Mouse (Mus musculus) thymus, adult 18-20 months (tissue): ENCODE results near the gene Suco.
A peak's percentile ranks its signal among the peaks of the same experiment; 100 is the strongest.

Experiments used
- DNase-seq, 2 experiments: peaks; one replicate each; pipeline ENCODE4 v3.0.0; 2022; ENCODE audit warnings: mixed read lengths in 2 of 2

Suco gene

DNA sequence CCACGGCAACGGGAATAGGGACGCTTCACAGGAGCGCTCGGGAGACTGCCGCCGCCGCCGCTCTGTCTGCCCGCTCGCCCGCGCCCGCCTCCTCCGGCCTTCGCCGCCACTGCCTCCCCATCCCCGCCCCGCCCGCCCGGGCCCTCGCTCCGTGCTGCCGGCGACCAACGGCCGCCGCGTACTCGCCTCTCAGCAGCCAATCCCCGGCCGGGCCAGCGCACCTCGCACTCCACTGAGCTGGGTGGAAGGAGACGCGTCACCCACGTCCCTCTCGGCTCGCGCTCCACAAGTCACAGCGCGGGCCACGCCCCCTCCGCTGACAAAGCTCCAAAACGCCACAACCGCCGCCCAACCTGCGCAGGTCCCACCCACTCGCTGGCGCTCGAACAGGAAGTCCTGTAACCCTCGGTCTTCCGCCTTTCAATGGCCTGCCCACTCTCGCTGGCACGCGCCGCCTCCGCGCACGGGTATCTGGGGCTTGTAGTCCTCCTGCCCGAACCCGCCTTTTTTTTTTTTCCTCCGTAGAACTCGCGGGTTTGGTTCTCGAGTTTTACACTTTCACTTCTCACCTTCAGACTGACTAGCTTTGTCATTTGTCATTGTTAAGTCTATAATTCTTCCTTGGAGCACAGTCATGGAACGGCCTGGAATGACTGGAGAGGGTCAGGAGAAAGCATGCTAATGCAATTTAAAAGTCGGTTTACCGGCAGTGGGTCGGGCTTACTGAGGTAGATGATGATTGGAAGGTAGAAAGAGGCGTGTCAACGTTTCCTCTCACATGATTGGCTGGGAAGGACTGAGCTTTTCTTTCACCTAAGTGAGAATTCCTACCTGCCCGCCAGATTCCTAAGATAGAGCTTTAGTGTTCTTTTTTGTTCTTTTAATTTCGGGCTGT, at the start of gene Suco:
TSS of gene Suco (minus strand) at position 130 of the 895 bp plus-strand sequence.
- DNase-seq = peak; percentile 100

DNA sequence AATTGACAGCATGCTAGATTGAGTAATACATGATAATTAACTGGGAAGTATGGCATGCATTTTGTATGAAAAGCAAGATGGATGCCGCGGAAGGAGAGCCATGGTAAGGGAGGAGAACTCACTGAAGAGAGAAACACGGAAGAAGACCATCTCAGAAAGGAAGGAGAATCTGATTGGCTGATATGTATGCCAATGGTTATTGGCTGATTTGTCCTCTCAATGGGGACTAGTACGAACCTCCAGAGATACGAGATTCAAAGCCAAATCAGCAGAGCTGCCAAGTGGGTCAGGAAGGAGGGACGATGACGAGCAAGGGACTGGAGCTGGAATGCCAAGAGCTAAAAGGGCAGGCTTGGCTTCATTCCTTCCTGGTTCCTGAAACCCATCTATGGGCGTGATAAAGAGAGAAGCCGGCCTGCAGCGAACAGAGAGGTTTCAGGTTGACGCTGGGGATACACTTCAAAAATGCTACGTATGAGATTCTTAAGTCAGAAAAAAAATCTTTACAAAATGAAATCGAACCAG, 48.9 kb upstream of the Suco start:
- no peak for DNase-seq

GRCm38 (mm10) chr1:161924321-161924720, 47.8 kb upstream of the Suco start:
- DNase-seq = no peak

DNA sequence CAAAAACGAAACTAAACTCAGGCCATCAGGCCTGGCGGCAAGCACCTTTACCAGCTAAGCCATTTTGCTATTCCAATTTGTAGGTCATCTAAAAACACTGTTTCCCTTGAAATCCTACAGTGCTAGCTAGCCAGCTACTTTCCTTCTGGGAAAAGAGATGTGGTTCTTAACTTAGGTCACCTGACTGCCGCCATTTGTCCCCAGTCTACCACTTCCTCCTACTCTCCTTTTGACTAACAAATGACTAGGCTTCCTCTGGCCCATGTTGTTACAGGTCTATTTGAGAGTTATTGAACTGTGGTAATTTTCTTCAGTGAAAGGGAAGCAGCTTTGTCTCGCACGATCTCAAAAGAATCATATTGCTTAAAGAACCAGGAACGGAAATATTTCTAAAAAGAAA, 45.4 kb upstream of the Suco start:
- no peak for DNase-seq

DNA sequence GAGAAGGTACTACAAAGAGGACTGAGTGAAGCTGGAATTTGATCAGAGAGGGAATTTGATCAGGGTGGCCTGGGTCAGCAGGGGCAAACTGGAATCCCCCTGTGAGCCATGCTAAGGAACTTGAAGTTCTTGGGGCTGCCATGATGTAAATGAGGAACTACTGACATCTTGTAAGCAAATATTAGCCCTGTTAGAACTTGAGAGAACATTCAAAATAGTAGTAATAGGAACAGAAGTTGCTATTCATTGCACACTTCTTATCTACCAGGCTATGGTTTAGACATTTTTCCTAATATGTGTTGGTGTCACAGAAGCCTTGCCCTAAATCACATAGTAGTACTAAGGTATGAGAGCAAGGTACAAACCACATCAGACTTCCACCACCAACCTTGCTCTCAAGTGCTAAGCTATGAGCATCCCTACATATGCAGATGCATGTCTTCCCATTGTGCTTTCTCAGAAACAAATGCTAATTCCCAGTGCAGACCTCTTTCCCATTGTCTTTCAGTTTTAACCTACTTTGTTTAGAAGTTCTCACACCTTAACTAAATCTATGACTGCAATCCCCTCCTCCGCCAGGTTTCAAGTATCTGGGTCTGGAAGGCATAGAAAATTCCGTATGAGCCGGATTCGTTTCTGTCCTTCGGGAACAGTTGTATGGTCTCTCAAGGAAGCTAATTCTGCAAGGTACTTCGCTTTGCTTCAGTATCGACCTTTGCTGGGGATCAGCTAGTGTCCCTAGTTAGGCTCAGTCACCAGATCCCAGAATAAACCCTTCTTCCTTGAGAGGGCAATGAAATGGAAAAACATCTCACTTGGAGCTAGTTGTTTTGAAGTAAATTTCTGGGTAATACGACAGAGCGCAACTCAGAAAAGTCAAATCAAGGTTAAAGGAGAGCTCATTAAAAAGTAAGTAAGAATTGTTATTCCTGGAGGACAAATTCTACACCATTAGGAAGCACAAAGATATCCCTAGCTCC, 44.3 kb upstream of the Suco start:
- DNase-seq = no peak

DNA sequence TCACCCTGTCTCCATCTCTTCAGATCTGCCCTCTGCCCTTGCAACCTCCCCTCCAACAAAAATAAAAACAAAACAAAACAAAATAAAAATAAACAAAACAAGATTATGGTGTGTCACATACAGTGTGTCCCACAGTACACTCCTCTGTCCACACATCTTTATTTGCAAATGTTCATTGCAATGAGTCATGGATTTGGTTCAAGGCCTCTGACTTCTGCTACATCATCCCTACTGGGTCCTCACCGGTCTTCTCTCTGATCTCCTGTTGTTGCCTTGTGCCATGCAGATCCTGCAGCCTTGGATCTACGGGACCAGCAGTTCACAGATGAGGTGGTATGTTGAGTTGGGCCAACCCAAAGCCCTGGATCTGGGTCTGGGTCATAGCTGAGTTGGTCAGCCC, 43.1 kb upstream of the Suco start:
- DNase-seq = no peak

DNA sequence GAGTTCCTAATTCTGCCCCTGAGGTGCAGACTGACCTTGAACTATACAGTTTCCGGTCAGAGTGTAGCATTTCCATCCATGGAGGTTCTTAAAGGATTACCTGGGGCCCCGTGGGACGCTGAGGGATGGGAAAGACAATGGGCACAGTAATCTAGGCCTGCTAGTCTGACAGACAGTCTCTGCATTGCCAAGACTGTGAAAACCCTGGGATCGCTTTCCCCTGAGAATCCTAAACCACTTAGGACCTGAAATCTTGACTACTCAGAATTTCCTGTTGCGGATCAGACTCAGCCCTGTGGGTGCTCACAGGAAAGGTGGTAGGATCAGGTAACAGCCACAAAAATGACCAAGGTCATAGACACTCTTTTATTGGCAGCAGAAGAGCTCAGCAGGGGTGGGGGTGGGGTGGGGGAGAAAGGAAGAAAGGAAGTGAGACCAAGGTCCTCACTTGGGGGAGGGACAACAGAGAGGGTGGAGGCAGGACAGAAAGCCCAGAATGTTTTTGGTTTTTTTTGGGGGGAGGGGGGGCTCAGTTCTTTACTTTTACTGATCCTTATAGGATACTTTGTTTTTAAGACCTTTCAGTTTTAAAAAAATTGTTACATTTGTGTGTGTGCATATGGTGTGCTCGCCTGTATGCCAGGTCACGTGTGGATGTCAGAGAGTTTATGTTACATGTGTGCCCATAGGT, 42.3 kb upstream of the Suco start:
- no peak for DNase-seq

DNA sequence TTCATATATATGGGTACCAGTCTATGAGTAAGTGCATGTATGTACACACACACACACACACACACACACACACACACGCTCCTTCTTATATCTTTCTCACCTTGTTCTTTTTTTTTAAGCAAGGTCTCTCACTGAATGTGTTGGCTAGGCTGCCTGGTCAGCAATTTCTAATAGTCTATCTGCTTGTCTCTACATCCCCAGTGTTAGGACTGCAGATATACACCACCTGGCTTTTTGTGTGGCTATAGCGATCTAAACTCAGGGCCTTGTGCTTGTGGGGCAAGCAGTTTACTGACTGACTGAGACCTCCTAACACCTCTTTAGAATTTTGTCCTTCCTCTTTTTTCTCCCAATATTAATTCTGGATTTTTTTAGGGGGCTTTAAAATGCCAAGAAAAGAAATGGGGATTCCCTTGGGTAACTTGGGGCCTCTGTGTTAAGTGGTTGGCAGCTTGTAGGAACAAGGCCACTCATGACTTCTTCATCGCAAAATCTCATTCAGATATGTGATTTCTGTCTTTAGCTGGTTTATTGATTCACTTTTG, 41.5 kb upstream of the Suco start:
- no peak for DNase-seq

DNA sequence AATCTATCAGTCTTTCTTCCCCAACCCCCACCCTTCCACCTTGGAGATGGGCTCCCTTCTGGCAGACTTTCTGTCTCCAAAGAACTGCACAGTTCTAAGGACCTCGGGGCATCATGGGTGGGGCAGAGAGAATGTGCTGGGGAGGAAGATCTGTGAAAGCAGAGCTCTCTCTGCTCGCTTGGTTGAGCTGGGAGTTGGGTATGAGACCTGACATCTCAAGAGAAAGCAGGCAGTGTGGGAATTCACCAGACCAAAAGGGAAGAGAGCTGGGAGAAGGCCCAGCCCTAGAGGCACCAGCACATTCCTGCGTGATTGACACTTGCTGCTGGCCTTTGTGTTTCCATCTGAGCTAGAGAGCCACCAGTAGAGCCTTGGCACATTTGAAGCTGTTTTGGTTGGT, 39.6 kb upstream of the Suco start:
- DNase-seq = no peak

DNA sequence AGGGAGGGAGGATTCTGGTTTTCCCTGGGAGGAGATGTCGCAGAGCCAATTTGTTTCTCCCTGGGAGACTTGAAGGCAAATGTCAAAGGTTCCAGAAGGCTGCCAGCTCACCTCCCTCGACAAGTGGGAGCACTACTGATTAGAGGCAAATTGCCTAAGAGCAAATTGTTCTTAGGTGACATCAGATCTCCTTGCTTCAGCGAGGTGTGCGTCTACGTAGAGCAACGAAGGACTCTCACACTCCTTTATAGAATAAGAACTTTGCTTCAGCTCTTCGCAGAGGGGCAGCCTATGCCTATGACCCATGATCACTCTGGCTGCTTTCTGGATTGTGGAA, 37.1 kb upstream of the Suco start:
- no peak for DNase-seq

DNA sequence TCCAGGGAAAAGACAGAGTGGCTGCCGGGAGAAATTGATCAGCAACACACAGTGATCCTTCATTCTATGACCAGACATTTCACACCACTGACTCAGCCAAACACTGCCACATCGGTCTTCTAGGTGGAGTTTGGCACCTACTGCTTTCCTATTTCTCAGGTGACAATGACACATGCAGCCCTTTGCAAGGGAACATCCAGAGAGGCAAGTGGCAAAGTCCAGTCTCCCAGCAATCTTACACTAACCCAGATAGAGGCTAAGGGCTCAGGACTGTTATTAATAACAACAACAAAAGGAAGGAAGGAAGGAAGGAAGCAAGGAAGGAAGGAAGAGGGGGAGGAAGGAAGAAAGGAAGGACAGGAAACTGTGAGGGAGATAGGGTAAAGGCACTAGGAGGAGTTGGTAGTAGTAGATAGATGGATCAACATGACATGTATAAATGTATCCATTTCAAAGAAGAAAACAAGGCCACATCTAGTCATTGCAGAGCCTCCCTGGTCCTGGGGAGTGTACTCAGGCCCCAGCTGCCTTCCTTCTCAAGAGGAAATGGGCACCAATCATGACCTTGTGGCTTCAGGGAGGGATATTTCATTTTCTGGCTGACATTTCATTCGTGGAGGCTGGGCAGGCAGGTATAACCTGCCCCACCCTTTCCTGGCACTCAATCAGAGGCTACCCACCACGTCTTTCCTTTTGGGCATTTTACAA, 36.6 kb upstream of the Suco start:
- no peak for DNase-seq

- no peak for DNase-seq
Measured at GRCm38 (mm10) chr1:161909074-161909473, 32.6 kb upstream of the Suco start.

DNA sequence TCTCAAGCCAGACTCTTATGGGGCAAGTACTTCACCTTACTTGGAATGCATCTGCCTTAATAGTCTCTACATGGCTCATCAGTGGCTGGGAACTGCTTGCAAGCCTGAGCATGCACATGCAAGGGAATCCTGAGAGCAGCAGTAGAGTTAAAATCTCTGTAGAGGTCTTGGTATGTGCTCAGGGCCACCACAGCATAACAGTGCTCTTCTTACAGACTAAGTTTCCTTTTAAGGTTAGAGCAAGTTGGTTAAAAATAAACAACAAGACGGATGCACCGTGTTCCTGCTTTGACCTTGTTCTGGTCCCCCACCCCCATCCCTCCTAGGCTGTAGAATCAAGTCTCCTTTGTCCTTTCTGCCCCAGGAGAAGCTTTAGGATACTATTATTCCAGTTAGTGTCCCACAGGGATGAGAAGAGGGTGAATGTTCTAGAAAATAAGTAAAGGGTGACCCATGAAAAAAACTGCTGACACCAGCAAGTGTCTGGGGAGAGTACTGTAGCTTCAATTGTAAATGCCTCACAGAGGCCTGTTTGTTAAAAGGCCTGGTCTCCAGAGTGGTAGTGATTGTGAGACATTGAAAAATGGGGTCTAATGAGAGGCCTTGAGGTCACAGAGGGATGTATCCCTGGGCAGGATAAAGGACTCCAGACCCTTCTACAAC, 31.4 kb upstream of the Suco start:
- DNase-seq = no peak

DNA sequence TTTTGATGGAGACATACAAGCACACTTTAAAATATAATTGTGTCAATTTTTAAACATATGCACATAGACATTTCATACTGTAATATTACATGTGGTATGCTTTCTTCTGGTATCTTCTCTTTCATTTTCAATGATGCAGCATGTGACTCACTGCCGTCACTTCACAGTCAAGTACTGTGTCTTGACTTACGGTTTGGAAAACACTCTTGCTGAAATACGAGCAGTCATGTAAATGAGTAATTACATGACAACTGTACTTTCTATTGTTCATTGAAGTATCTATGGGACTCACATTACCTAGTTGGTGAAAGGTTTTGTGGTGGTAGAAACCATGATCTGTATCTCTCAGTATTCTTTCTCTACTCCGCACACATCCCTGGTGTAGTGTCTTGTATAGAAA, 30.6 kb upstream of the Suco start:
- no peak for DNase-seq

DNA sequence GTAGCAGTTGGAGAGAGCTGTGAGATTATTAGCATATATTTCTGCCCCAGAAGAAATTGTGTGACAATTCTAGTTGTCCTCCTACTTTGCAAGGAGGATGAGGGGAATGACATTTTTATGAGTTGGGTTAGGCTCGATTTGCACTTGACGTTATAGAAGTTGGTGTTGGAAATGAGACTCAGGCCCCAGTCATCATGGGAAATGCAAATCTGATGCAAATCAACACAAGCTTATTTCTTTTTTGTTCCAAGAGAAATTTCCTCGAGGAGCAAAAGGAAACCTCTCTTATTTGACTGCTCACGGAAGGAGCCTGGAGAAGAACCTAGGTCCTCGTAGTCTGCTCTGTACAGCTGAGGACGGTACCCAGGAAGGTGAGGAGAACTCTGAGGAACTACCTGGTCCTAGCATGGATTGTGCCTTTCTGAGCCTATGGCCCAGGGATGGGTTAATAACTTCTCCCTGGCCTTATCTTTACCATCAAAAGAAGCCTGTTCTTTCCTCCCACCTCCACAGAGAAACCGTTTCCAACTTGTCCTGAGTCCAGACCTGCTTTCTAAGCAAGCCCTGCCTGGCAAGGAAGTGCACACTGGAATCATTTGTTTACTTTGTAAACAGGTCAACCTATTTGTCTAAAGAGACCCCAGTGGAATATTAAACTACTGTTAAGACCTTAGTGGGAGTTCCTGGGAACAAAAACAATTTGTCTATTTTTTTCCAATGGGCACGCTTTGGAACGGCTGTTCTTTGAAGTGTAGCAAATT, 26.4 kb upstream of the Suco start:
- DNase-seq = no peak

- DNase-seq = no peak
Measured at GRCm38 (mm10) chr1:161900129-161900528, 23.6 kb upstream of the Suco start.

DNA sequence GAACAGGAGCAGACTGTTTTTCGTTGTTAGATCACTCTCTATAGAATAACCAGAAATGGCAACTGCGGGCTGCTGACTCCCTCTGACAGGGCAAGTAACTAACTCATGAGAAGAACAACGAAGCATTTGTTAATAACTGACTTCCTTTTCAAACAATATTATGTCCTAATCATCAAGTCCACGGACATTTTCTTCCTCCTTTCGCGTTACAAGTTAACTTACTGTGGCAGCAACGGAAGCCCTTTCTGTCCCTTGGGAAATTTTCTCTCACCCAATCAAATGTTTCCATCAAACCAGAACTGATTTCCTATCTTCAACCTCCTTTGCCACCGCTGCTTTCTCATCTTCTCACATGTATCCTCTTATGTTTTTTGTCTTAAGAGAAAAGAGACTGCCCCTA, 20.8 kb upstream of the Suco start:
- DNase-seq = no peak

- no peak for DNase-seq
Measured at GRCm38 (mm10) chr1:161896130-161896529, 19.6 kb upstream of the Suco start.

DNA sequence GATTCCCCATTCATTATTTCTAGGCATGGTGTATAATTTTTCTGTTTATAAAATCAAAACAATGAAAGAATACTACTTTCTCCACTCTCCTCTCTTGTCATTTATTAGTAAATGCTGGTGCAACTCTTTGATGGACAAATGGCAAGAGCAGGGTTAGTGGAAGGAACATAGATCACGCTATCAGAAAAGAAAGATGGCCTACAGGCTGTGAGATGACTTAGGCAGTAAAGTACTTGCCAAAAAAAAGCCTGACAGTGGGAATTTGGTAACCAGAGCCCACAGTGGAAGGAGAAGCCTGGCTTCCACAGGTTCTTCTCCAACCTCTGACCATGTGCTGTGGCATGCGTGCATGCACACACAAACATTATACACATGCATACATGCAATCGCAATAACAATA, 18.5 kb upstream of the Suco start:
- no peak for DNase-seq

- no peak for DNase-seq
Measured at GRCm38 (mm10) chr1:161894553-161894952, 18.1 kb upstream of the Suco start.

DNA sequence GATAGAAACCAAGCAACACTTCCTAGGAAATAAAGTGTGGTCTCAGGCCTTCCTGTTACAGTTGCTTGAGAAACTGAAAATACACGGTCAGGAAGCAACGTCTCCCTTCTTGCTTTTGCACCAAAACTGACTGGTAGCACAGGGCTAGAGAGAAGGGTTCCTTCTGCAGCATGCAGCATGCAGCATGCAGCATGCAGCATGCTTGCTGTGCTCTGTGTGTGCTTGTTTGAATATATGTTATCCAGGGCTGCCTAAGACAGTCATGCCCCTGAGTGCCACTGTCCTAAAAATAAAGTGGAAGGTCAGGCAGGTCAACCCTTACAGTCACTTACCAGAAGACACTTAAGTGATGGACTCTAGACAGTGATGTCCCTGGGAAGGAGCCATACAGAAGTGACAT, 17.6 kb upstream of the Suco start:
- no peak for DNase-seq
